Comparison of ENCODE assay signal across 8 mouse cellular contexts in genomic region chr4:139351931-139352711, GRCm38 (mm10). TPM values are rescaled to one million over a fixed set of nuclear protein-coding genes. Genes with fewer than 3 reads are reported as not detected.
DNase-seq lines count a peak whose midpoint lies in the region; ATAC-seq and TF ChIP-seq lines count a peak whose summit lies in the region.

Mrto4 (minus strand) TSS chr4:139352576.
Emc1 (plus strand) TSS chr4:139352587.
Ubr4 (plus strand) TSS chr4:139352609.

- peaks cover 56% of the 10 kb centered on the region for H3K36me3 ChIP-seq in heart, embryonic 12.5 days
- H3K36me3 ChIP-seq in kidney, postnatal 0 days (ENCODE audit: insufficient read depth, low read length) = peaks cover 32% of the 10 kb centered on the region
- peaks cover 4% of the 10 kb centered on the region; the same call in 1 of the 2 replicates for H3K36me3 ChIP-seq in liver, adult 2 months (ENCODE audit: control insufficient read depth, insufficient read depth, low read length)

- peak within 1 kb of the TSS; percentile 95 for H3K27ac ChIP-seq in brown adipose tissue, adult 24 weeks (replicated peaks; ENCODE audit: low read depth, low read length)
- peak within 1 kb of the TSS; percentile 94 for H3K27ac ChIP-seq in heart, embryonic 12.5 days (ENCODE audit: poor library complexity, severe bottlenecking)
- peak within 1 kb of the TSS; percentile 89 for H3K27ac ChIP-seq in kidney, postnatal 0 days
- peak within 1 kb of the TSS; percentile 93 for H3K27ac ChIP-seq in liver, adult 2 months (replicated peaks; ENCODE audit: insufficient read depth, low read depth, low read length)

- under 1% methylated on average over 62 of the region's 64 CpGs for WGBS in heart, embryonic 12.5 days
- WGBS in kidney, postnatal 0 days = under 1% methylated on average over 51 of the region's 64 CpGs
- under 1% methylated on average over 63 of the region's 64 CpGs for WGBS in liver, adult 2 months

- peak within 1 kb of the TSS; percentile 85 for H3K9ac ChIP-seq in heart, embryonic 12.5 days
- peak within 1 kb of the TSS; percentile 74 for H3K9ac ChIP-seq in kidney, postnatal 0 days (ENCODE audit: low read depth, low read length)
- peak within 1 kb of the TSS; percentile 88 for H3K9ac ChIP-seq in liver, adult 2 months (ENCODE audit: low read depth, low read length)

- H3K4me3 ChIP-seq in brown adipose tissue, adult 24 weeks (ENCODE audit: insufficient read depth, low read depth, low read length) = peak within 1 kb of the TSS; percentile 91
- peak within 1 kb of the TSS; percentile 85 for H3K4me3 ChIP-seq in heart, embryonic 12.5 days
- H3K4me3 ChIP-seq in kidney, postnatal 0 days (replicated peaks; ENCODE audit: low read depth, low read length) = peak within 1 kb of the TSS; percentile 72
- peak within 1 kb of the TSS; percentile 61 for H3K4me3 ChIP-seq in liver, adult 2 months (ENCODE audit: insufficient read depth, low read depth, low read length)

- DNase-seq in CD4-positive, CD25-positive, alpha-beta regulatory T cell, adult 2 months (ENCODE audit: low read depth, low spot score) = peak; percentile 90
- DNase-seq in kidney, postnatal 0 days (ENCODE audit: low spot score) = peak; percentile 93
- peak; percentile 72 for DNase-seq in liver, adult 2 months (ENCODE audit: extremely low read depth, low read depth, low spot score)
- DNase-seq in spleen, postnatal 36 days (ENCODE audit: low spot score in 2 of 2) = peak; percentile 81 to 82

- no peak for TF ChIP-seq CTCF in kidney, postnatal 0 days (IDR thresholded peaks at IDR 0.05; ENCODE audit: low read depth)
- TF ChIP-seq CTCF in liver, adult 2 months (IDR thresholded peaks at IDR 0.05; ENCODE audit: low read depth, low read length) = no peak

- peak; percentile 41; the same call in 1 of the 2 replicates for TF ChIP-seq POLR2A in liver, adult 2 months (IDR thresholded peaks at IDR 0.05; ENCODE audit: extremely low read depth, insufficient read depth, low read length)

- peak; percentile 98 for ATAC-seq in erythroid progenitor cell, adult 5-6 weeks (replicated peaks; ENCODE audit: low FRiP score, poor library complexity, severe bottlenecking)
- peak; percentile 94 for ATAC-seq in heart, embryonic 12.5 days (ENCODE audit: insufficient number of reproducible peaks, low FRiP score)
- ATAC-seq in kidney, postnatal 0 days (replicated peaks; ENCODE audit: low FRiP score, low read depth) = peak; percentile 94
- peak; percentile 91 for ATAC-seq in monocyte, adult 5-6 weeks (replicated peaks; ENCODE audit: insufficient number of reproducible peaks, low FRiP score, low TSS enrichment, poor library complexity, severe bottlenecking)

- peaks cover 15% of the 10 kb centered on the region; the same call in 1 of the 2 replicates for H3K79me2 ChIP-seq in liver, adult 2 months (ENCODE audit: control insufficient read depth, insufficient read depth, low read length)

- no peaks in the 10 kb centered on the region for H3K9me3 ChIP-seq in heart, embryonic 12.5 days (replicated peaks)
- H3K9me3 ChIP-seq in kidney, postnatal 0 days (replicated peaks; ENCODE audit: low read length) = no peaks in the 10 kb centered on the region

- peak within 1 kb of the TSS; percentile 93 for H3K4me2 ChIP-seq in heart, embryonic 12.5 days
- peak within 1 kb of the TSS; percentile 87 for H3K4me2 ChIP-seq in kidney, postnatal 0 days (ENCODE audit: low read length)

- peaks cover 8% of the 10 kb centered on the region for H3K4me1 ChIP-seq in brown adipose tissue, adult 24 weeks (ENCODE audit: control insufficient read depth, insufficient read depth, insufficient read length, low read length)
- H3K4me1 ChIP-seq in heart, embryonic 12.5 days (replicated peaks) = peaks cover 18% of the 10 kb centered on the region
- H3K4me1 ChIP-seq in kidney, postnatal 0 days (replicated peaks; ENCODE audit: insufficient read depth, low read length) = peaks cover 9% of the 10 kb centered on the region
- H3K4me1 ChIP-seq in liver, adult 2 months (ENCODE audit: control insufficient read depth, insufficient read depth, low read length) = peaks cover 13% of the 10 kb centered on the region

- no peaks in the 10 kb centered on the region for H3K27me3 ChIP-seq in heart, embryonic 12.5 days (replicated peaks)
- no peaks in the 10 kb centered on the region for H3K27me3 ChIP-seq in kidney, postnatal 0 days (ENCODE audit: insufficient read depth, low read length)
- H3K27me3 ChIP-seq in liver, adult 2 months (ENCODE audit: control insufficient read depth, insufficient read depth, low read length) = no peaks in the 10 kb centered on the region

RNA-seq across cellular contexts. Expression of gene Mrto4, which starts in this region (rescaled TPM):
- polyA plus RNA-seq in brown adipose tissue, adult 24 weeks (2012; ENCODE audit: insufficient read depth, insufficient read length, missing spikeins) = 16.7 and 22.2 TPM in 2 replicates
- total RNA-seq in erythroid progenitor cell, adult 5-6 weeks (2015; ENCODE audit: low replicate concordance) = 29.2 and 30.6 TPM in 2 replicates
- 9.9 and 11.1 TPM in 2 replicates for total RNA-seq in erythroid progenitor cell, adult 5-6 weeks (2017; ENCODE audit: low replicate concordance)
- 77.1 and 77.9 TPM in 2 replicates for polyA plus RNA-seq in heart, embryonic 12.5 days (2016; fragmentation: Nextera tagmentation; extraction: Ambion mirVana)
- polyA plus RNA-seq in kidney, postnatal 0 days (2015; fragmentation: Nextera tagmentation; extraction: Ambion mirVana) = 68.6 and 71.7 TPM in 2 replicates
- 26.0 and 27.9 TPM in 2 replicates for total RNA-seq in liver, adult 2 months (2014; rRNA removed)
- polyA plus RNA-seq in liver, adult 2 months (2012; rRNA removed) = 17.2 and 22.8 TPM in 2 replicates
- 20.8 to 41.9 TPM (median 26.8 TPM) in 3 replicates for total RNA-seq in monocyte, adult 5-6 weeks (2017)

RNA-seq across cellular contexts. Expression of gene Emc1, which starts in this region (rescaled TPM):
- 14.1 and 14.7 TPM in 2 replicates for polyA plus RNA-seq in brown adipose tissue, adult 24 weeks (2012; ENCODE audit: insufficient read depth, insufficient read length, missing spikeins)
- total RNA-seq in erythroid progenitor cell, adult 5-6 weeks (2015; ENCODE audit: low replicate concordance) = 8.0 and 14.4 TPM in 2 replicates
- 23.4 and 42.7 TPM in 2 replicates for total RNA-seq in erythroid progenitor cell, adult 5-6 weeks (2017; ENCODE audit: low replicate concordance)
- polyA plus RNA-seq in heart, embryonic 12.5 days (2016; fragmentation: Nextera tagmentation; extraction: Ambion mirVana) = 52.0 and 52.6 TPM in 2 replicates
- polyA plus RNA-seq in kidney, postnatal 0 days (2015; fragmentation: Nextera tagmentation; extraction: Ambion mirVana) = 19.0 and 22.6 TPM in 2 replicates
- total RNA-seq in liver, adult 2 months (2014; rRNA removed) = 23.0 and 23.6 TPM in 2 replicates
- polyA plus RNA-seq in liver, adult 2 months (2012; rRNA removed) = 22.2 and 22.3 TPM in 2 replicates
- total RNA-seq in monocyte, adult 5-6 weeks (2017) = 14.3 to 34.6 TPM (median 21.9 TPM) in 3 replicates

RNA-seq across cellular contexts. Expression of gene Ubr4, which starts in this region (rescaled TPM):
- 32.5 and 43.2 TPM in 2 replicates for polyA plus RNA-seq in brown adipose tissue, adult 24 weeks (2012; ENCODE audit: insufficient read depth, insufficient read length, missing spikeins)
- 141 and 175 TPM in 2 replicates for total RNA-seq in erythroid progenitor cell, adult 5-6 weeks (2015; ENCODE audit: low replicate concordance)
- total RNA-seq in erythroid progenitor cell, adult 5-6 weeks (2017; ENCODE audit: low replicate concordance) = 117 and 123 TPM in 2 replicates
- polyA plus RNA-seq in heart, embryonic 12.5 days (2016; fragmentation: Nextera tagmentation; extraction: Ambion mirVana) = 64.9 and 65.4 TPM in 2 replicates
- 46.2 and 47.4 TPM in 2 replicates for polyA plus RNA-seq in kidney, postnatal 0 days (2015; fragmentation: Nextera tagmentation; extraction: Ambion mirVana)
- total RNA-seq in liver, adult 2 months (2014; rRNA removed) = 56.7 and 94.2 TPM in 2 replicates
- 109 and 149 TPM in 2 replicates for polyA plus RNA-seq in liver, adult 2 months (2012; rRNA removed)
- total RNA-seq in monocyte, adult 5-6 weeks (2017) = 38.5 to 107 TPM (median 47.9 TPM) in 3 replicates

Comparison
In these comparisons a context has a peak if more than half of its experiments do, and no peak if none do; other contexts are left out.
1. Peak in every context shown above with its lines: DNase-seq, ATAC-seq, H3K4me3 ChIP-seq and H3K27ac ChIP-seq.